Mouse (Mus musculus): Measurements from ENCODE around the gene Tmem236. TPM values are rescaled to one million over a fixed set of nuclear protein-coding genes. Genes with fewer than 3 reads are reported as not detected.

The Tmem236 gene
- polyA plus RNA-seq (2012; rRNA removed), result not detected in 2 replicates

DNA sequence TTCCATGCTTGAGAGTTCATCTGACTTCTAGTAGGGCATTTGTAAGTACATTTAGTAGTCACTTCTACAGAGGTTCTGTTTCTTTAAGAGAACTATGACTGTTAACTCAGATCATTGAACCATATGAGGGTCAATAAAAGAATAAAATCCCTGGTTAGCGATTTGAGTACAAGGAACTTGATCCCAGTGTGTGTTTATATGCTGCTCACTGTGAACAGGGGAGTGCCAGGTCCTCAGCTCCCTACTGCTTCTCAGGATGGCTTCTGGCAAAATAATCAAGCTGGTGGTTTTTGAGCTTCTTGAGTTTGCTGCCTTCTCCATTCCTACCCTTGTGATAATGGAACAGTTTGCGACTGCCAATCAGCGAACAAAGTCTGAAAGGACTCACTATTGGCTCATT lies at the start of gene Tmem236:
Tmem236 (plus strand) TSS at position 190 of the 400 bp plus-strand sequence.
- DNase-seq (ENCODE audit: low read depth), result no peak

DNA sequence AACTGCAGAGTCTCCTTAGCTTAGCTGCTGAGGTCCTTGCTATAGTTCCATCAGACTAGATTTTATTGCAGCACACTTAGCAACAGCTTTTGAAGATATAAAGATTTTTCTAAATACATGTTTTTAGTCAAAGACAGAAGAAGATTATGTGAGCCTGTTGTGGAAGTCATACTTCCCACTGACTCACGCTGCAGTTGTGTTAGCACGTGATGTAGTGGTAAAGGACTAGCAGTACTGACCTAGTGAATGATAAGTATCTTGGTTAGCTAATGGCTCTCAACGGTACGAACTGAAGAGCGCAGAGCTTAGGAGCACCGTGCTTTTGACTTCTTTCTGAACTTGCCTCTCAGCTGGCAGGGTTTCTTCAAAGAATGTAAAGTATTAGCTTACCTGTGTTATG lies 47.9 kb upstream of the Tmem236 start:
- DNase-seq (ENCODE audit: low read depth), result no peak

DNA sequence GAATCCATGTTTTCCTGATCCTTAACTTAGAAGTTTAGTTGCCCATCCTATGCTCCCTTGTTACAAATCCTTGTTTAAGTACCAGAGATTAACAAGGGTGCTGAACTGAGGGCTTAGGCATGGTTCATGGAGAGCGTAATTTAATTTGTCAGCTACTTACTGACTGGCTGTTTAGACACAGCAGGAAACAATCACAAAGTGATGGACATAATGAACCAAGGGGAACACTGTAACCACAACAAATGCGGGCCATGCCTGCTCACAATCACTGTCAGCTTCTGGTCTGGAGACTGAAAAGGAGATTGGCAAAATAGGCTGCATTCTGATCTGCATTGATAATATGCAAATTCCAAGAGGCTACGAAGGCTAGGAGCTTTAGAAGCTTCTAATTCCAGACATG lies 46.7 kb upstream of the Tmem236 start:
- DNase-seq (ENCODE audit: low read depth), result no peak

DNA sequence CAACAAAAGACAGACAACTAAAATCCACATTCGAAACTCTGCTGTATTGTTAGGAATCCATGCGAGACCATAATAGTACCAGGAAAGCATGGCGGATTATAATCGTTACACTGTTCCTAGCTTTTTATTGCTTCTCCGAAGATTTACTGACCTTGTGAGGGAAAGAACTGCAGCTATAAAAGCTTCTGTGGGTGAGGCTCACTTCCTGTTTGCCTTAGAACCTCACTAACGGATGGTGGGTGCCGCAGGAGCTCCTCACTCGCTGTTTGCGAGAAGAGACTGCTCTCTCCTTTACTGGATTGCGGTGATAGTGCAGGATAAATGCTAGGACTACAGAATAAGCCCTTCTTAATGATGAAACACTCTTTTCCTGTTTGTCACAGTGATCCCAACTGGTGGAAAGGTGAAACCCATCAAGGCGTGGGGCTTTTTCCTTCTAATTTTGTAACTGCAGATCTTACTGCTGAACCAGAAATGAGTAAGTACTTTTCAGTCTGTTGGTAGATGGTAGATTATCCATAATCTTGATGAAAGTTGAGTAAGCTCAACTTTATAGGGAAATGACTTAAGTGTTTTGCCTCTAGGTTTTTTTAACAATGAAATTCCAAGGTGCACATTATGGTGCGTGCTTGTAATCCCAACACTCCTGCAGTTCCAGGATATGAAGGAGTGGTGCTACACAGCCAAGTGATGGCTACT lies 43.5 kb upstream of the Tmem236 start:
- peak; percentile 58 for DNase-seq (ENCODE audit: low read depth)

DNA sequence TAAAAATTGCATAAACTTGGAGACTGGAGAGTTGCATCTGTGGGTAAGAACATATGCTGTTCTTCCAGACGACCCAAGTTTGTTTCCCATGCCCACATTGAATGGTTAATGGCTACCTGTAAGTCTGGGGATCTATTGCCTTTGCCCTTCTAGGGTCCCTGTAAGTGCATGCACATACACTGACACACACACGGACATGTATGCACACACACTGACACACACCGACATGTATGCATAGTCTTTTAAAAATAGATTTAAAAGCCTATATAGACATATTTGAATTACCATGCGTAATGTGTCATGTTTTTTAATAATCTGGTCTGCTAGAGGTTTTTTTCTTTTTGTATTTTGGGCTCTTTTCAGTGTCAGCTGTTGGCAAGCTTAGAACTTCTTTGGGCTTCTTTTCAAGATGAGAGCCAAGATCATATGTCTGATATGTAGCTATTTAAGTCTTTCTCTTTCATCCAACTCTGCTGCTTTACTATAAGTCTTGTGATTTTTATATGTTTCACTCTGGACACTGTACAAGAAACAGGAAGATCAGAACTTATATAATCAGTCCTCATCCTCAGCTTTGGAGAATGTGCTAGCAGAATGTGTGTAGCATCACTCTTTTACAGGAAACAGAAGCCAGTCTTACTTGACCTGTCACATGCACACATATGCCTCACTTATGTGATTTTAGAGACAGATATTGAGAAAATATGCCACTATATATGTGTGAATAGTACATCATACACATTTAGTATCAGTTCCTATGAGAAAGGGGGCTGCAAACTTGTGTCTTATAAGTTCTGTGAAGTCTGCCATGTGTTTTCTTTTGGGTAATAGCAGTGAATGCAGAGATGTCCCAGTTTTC lies 41.6 kb upstream of the Tmem236 start:
- DNase-seq (ENCODE audit: low read depth), result no peak

DNA sequence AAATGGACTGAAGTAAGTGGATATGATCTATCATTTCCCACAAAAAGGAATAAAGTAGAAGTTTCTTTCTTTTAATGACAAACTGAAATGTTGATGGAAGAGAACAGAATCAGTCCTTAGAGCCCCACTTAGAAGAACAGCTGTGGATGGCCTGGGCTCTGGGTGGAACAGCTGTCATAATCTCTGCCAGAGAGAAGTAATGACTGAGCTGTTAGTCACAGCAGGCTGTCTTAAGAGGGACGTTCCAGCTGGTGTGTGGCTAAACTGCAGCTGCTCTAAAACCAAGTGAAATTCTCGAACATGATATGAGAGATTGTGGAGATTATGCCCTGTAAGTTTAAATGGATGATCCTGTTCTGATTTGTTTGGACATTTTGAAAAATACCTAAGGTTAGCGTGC lies 37.4 kb upstream of the Tmem236 start:
- DNase-seq (ENCODE audit: low read depth), result no peak

DNA sequence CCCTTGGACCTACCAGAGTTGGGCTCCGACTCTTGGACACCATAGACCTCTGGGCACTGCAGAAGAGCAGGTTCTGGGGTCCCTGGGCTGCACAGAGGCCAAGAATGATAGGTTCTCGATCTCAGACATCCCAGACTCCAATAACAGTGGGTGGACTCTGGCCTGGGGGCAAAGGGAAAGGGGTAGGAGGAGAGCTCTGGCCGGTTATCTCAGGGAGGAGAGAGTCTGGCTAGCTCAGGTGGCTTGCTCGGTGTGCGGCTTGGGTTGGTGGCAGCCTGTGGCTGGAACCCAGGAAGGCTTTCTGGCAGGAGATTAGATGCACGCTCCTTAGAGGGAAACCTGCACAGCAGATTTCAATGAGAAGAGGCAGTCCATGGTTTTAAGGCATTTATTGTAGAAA lies 34.7 kb upstream of the Tmem236 start:
- DNase-seq (ENCODE audit: low read depth), result no peak

DNA sequence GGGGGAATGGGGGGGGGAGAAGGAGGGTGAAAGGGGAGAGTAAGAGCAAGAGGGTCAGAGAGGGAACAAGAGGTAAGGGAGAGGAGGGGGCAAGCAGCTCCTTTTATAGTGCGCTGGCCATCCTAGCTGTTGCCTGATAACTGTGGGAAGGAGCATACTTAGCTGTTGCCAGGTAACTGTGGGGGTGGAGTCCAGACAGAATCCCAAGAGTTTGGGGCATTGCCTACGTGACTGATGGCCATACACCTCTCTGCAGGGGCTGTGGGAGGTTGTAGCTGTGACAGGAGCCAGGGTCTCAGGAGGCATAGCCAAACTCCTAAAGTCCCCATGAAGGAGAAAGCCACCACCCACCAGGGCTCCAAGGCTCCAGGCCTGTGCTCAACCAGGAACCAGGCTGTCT lies 34.3 kb upstream of the Tmem236 start:
- DNase-seq (ENCODE audit: low read depth), result no peak

DNA sequence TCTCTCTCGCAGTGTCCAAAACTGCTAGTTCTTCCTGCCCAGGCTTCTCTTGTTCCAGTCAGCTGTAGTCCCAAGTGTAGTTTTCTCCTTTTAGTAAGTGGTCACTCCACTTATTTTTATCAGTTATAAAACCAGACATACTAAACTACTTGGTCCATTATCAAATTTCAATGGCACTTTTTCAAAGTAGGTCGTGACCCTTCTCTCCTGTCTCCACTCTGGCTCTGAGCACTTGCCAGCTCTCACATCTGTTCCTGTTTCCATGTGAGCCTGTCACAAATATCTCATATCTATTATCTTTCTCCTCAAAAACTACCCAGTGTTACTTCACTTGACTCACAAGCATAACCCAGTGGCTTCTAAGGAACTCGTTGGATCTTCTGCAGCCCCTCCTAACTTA lies 29.0 kb upstream of the Tmem236 start:
- DNase-seq (ENCODE audit: low read depth), result no peak

DNA sequence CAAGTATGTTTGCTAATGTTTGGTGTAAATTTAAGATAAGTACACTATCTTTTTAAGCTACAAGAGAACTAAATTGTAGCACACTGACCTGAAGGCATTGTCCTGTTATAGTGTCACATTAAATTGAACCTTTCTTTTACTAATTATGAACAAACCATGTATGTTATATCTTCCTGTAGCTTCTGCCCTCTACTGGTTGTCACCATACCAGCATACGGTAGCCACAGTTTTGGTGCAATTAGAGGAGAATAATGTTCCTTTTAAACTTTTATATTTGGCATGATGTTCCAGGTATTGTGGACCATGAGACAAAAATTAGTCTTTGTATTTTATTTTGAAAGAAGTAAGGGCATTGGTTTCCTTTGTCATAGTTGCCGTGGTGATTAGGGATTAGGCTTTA lies 27.4 kb upstream of the Tmem236 start:
- DNase-seq (ENCODE audit: low read depth), result no peak

DNA sequence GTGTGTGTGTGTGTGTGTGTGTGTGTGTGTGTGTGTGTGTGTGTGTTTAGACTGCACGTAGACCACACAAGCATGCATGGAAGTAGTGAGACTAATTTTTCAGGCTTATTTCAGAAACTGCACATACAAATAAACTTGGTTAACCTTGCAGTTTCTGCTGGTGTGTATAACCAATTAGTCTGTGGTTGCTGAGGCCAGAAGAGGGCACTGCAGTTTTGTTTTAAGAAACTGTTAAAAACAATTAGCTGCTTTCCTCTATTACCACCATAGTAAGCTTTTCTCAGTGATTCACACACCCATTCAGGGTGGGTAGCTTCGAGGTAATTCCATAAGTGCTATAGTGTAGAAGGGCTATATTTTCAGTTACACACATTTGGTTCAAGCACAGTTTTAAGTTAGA lies 23.5 kb upstream of the Tmem236 start:
- DNase-seq (ENCODE audit: low read depth), result no peak

DNA sequence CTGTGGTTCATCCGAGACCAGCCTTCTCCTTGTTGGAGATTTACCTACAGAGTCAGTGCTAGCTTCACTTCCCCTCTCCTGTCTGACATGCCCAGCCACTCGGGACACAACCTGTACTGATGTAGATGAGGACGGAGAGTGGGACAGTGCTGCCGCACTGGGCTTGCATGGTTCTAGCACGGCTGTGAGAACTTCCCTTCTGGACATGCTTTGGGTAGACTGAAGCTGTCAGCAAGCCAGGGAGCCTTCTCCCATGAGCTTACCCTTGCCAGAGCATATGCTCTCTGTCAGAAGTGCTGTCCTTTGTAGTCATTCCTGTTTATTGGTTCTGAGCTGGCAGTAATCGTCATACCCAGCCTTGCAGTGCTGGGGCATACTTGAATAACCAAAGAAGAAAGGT lies 22.5 kb upstream of the Tmem236 start:
- no peak for DNase-seq (ENCODE audit: low read depth)

DNA sequence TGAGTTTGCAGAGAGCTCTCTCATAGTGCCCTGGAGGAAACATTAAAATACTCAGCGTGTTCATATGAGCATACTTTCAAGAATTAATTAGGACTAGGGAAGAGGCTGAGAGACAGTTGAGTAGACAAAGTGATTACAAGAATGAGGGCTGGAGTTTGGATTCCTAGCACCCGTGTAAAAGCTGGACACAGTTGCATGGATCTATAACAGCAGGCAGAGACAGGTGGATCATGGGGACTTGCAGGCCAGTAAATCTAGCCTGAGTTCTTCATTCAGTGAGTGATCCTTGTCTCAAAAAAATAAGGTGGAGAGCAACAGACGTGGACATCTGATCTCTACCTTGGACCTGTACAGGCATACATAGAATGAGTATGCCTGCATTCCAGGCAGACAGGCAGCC lies 15.3 kb upstream of the Tmem236 start:
- DNase-seq (ENCODE audit: low read depth), result no peak

DNA sequence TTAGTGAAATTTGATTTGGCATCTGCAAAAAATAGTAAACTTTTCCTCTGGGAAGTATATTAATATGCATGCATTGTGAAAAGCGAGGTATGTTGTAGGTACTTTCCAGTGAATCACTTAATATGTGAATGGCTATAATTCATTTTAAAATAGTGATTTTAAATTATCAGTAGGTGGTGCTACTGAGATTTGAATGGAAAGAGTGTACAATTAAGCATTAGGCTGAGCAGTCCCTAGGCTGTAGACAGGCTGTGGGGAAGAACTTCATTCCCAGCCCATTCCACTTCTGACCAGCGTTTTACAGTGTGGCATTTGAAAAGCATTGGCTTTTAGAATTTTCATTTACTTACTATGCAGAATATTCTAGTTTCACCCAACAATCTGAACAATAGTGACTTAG lies 14.6 kb upstream of the Tmem236 start:
- no peak for DNase-seq (ENCODE audit: low read depth)

DNA sequence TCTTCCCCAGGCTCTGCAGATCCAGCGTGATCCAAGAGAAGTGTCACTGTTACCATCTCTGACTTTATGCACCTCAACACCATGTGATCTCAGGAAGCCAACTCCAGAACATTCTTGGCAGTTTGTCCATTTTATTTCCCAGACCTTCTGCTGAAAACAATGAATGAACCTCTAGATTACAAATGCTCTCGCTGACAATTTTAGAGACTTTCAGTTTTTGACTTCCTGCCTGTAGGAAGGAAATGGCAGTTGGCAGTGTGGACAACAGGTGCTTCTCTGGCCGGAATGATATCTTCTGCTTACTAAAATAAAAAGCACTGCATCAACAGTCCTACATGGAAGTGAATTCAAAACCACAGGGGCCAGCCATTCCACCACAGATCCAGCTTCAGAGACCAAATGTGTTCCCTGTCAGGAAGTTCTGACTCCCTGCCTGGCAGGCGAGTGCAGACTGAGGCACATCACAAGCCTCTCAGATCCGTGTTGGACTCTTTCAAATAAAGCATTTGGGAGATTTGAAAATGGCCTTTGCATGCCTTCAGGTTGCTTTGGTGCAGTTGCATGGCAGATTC lies 9.8 kb upstream of the Tmem236 start:
- DNase-seq (ENCODE audit: low read depth), result no peak

DNA sequence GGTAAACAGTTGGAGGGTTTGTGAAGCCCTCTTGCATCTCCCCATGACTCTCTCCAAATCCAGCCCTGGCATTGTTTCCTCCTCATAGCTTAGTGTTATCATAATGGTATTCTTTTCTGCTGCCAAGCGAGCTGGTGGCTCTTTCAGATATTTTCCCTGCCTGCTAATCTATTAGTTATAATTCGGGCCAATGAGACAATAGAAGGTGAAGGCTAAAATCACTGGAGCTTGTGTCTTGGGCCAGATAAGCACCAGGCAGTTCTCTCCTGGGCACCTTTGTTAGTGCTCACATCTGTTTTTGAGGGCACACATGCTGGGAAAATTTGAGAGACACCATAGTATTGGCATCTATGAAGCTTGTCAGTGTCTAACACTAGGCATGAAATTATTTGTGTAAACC lies 9.3 kb upstream of the Tmem236 start:
- DNase-seq (ENCODE audit: low read depth), result no peak

DNA sequence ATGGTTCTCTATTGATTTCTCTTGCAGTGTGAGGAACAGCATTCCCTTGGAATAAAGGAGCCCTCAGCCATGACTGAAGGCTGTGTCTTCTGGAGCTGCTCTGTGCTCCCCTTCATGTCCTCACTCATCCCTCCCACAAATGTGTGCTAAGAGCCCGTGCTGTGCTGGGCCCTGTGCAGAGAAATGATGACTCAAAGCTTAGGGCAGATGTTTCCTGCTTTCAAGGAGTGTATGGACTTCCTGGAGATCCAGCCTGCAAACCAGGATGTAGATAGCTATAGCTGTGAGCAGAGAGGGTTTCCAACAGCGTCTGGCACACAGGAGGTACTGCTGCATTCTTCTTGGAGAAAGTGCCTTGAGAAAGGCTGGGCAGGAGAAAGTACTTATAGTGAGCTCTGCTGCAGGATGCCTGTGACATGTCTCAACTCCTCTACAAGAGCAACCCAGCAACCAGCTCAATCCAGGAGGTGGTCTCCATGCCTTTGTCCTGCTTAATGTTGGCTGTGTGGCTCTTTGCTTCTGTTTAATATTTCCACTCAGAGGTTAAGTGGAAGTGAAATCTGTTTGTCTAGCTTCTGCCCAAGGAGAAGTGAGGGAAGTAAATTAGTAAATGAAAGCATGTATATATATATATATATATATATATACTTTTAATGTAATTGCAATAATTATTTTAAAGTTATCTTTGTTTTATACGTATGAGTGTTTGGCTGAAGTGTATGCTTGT lies 8.5 kb upstream of the Tmem236 start:
- no peak for DNase-seq (ENCODE audit: low read depth)

DNA sequence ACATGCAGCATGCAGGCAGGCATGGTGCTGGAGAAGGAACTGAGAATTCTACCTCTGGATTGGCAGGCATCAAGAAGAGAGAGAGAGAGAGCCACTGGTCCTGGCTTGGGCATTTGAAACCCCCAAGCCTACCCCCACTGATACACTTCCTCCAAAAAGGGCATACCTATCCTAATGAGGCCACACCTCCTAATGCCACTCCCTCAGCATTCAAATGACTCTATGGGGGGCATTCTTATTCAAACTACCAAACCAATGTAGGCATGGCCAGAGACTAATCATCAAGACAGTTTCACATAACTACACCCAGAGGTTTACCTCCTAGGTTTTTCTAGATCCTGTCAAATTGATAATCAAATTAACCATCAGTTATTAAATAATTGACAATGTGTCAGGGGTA lies 6.6 kb upstream of the Tmem236 start:
- DNase-seq (ENCODE audit: low read depth), result no peak

DNA sequence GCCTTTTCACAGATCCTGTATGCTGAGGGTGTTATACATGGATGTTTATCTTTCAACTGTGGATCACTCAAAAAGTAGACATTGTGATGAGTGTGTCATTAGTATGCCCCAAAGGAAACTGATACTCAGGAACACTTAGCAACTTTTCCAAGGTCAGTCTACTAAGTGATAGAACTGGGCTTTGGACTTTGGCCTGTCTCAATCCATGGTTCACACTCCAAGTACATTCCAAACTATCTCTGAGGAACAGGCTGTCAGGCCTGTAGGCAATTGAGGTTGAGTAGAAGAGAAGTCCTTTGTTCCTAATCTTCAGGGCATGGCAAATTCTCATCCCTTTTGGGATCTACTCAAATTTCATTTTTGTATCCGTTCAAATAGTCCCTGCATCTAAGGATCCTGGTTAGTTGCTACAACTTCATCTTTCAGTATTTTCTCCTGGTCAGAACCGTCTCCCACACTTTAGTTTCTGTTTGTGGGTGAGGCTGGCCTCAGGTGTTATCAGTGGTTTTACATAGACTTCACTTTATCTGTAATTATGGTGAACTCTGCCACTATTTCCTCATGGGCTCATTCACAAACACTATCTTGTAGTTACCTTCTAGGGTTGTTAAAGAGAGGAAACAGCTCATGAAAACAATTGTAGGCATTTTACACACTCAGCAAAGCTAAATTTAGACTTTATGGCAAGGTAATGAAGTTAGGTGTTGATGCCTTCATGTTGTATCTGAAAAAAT lies 2.3 kb downstream of the Tmem236 start:
- DNase-seq (ENCODE audit: low read depth), result no peak

DNA sequence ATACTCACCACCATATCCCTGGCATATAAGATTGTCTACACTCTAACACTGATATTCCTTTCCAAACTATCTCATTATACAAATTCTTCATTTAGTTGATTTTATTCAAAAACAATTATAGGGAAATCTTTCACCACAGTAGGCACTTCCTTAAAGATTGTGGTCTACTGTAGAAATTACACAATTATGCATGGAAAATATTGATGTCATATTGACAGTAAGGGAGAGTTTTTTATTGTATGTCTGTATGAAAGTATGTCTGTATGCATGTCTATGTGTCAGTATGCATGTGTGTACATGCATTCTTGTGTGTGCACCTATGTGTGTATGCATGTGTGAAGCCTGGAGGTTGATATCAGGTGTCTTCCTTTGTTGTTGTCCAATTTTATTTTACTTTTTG lies 10.1 kb downstream of the Tmem236 start:
- DNase-seq (ENCODE audit: low read depth), result no peak

DNA sequence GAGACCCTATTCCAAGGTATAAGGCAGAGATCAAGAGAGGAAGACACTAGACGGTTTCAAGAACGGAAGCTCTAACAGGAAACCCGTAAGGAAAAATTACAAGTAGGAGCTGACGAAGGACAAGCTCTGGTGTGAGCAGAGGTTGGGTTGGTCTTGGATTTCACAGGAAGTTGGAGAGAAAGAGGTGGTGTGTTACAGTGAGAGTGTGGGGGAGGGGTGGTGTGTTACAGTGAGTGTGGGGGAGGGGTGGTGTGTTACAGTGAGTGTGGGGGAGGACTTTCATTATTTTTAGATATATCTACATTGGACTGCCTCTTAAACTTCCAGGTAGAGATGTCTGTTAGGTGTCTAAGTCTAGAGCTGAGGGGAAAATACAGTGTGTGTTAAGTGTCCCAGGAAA lies 16.4 kb downstream of the Tmem236 start:
- no peak for DNase-seq (ENCODE audit: low read depth)

DNA sequence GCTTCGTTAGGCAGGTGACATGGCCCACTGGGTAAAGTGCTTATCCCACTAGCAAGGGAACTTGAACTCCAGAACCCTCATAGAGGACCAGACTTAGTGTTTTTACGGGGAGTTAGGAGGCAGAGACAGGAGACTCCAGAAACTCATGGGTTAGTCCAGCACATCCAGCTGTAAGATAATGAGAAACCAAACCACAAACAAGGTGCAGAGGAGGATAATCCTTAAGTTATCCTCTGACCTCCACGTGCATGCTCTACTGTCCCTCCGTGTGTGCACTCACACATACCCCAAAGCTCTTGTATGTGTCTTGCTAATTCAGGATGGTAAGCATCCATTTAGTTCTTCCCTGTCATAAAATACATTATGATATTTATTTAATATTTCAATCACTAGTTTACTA lies 17.3 kb downstream of the Tmem236 start:
- DNase-seq (ENCODE audit: low read depth), result no peak

Data from gonadal fat pad, adult 2 months (tissue).